Mouse (Mus musculus) forebrain, embryonic 14.5 days (tissue): ENCODE results near the gene Ier5. TPM values are rescaled to one million over a fixed set of nuclear protein-coding genes. Genes with fewer than 3 reads are reported as not detected.

Experiments used
- ATAC-seq: fragments of 200-750 bp; cut with Nextera tagmentation; 2 replicates; pipeline ENCODE4 v1.8.0; 2017; ENCODE audit warnings: mild to moderate bottlenecking, moderate library complexity
- DNase-seq: peaks from one replicate; pipeline ENCODE4 v3.0.0-alpha.2; 2015; ENCODE audit warnings: low spot score
- H3K27ac ChIP-seq: fragments of 300-500 bp; sonication (generic); 2 replicates; pipeline ENCODE4 v1.5.1; 2014; ENCODE audit warnings: low read depth, mild to moderate bottlenecking, control low read depth, low read length, moderate library complexity
- H3K27me3 ChIP-seq: fragments of 300-500 bp; sonication (generic); replicated peaks from 2 replicates; pipeline ENCODE4 v1.6.1; 2014; ENCODE audit warnings: low read length, control low read depth, mixed read lengths; ENCODE audit not compliant: control insufficient read depth, insufficient read depth
- H3K36me3 ChIP-seq: fragments of 300-500 bp; sonication (generic); 2 replicates; pipeline ENCODE4 v1.6.1; 2014; ENCODE audit warnings: low read length, control low read depth; ENCODE audit not compliant: control insufficient read depth, insufficient read depth
- H3K4me1 ChIP-seq: fragments of 300-500 bp; sonication (generic); 2 replicates; pipeline ENCODE4 v1.6.1; 2014; ENCODE audit warnings: antibody characterized with exemption, low read length, control low read depth; ENCODE audit not compliant: control insufficient read depth, insufficient read depth
- H3K4me2 ChIP-seq: fragments of 300-500 bp; sonication (generic); 2 replicates; pipeline ENCODE4 v1.6.1; 2014; ENCODE audit warnings: mild to moderate bottlenecking, control low read depth, low read length
- H3K4me3 ChIP-seq: fragments of 300-500 bp; sonication (generic); 2 replicates; pipeline ENCODE4 v1.5.1; 2014; ENCODE audit warnings: low read depth, low read length, control low read depth
- H3K9ac ChIP-seq: fragments of 300-500 bp; sonication (generic); 2 replicates; pipeline ENCODE4 v1.6.1; 2014; ENCODE audit warnings: mild to moderate bottlenecking, low read length, control low read depth, moderate library complexity
- H3K9me3 ChIP-seq: fragments of 300-500 bp; sonication (generic); replicated peaks from 2 replicates; pipeline ENCODE4 v1.6.1; 2016; ENCODE audit warnings: low read length, control low read depth, mixed read lengths; ENCODE audit not compliant: control insufficient read depth
- WGBS: fragments of 180-500 bp; shearing (Covaris S2); extraction: QIAGEN DNeasy Blood & Tissue Kit; methylation state at CpG from one replicate; pipeline ENCODE4 v1.1.7; 2014; 5-methylcytosine and 5-hydroxymethylcytosine counted together
- polyA plus RNA-seq: library from polyadenylated mRNA; unstranded; fragments of >200 nt; fragmentation: Nextera tagmentation; extraction: Ambion mirVana; gene quantifications from 2 replicates; pipeline ENCODE4 v1.2.1, GENCODE M21; 2014

The Ier5 gene
- polyA plus RNA-seq, 1 experiment from 2014 or later: 24.6 TPM

- WGBS: 79% methylated on average over 6 of the region's 6 CpGs
- Histone ChIP-seq H3K4me2 (no peak overlapping the region), H3K9me3 (no peaks in the 10 kb centered on the region), H3K27me3 (no peaks in the 10 kb centered on the region), H3K9ac (no peak overlapping the region; the same call in 1 of the 2 replicates), H3K27ac (no peak overlapping the region), H3K36me3 (no peaks in the 10 kb centered on the region), H3K4me3 (no peak overlapping the region), H3K4me1 (peaks cover 14% of the 10 kb centered on the region)
- ATAC-seq (no peak), DNase-seq (no peak)
Observed at GRCm38 (mm10) chr1:155058099-155059012, 41.1 kb downstream of the Ier5 start.

GRCm38 (mm10) chr1:155056166-155056565 lies 43.3 kb downstream of the Ier5 start:
- ATAC-seq: no peak

GRCm38 (mm10) chr1:155055041-155055440 lies 44.4 kb downstream of the Ier5 start:
- Histone ChIP-seq H3K9ac (no peak overlapping the region), H3K4me2 (no peak overlapping the region), H3K36me3 (no peaks in the 10 kb centered on the region), H3K4me3 (no peak overlapping the region), H3K27ac (no peak overlapping the region), H3K4me1 (peaks cover 22% of the 10 kb centered on the region), H3K27me3 (no peaks in the 10 kb centered on the region), H3K9me3 (no peaks in the 10 kb centered on the region)
- WGBS: 27% methylated on average over 3 of the region's 3 CpGs
- DNase-seq (no peak), ATAC-seq (no peak)

More at GRCm38 (mm10) chr1:155056166-155056565, 43.3 kb downstream of the Ier5 start:
- Histone ChIP-seq H3K4me3 (no peak overlapping the region), H3K9me3 (no peaks in the 10 kb centered on the region), H3K27me3 (no peaks in the 10 kb centered on the region), H3K27ac (no peak overlapping the region), H3K36me3 (no peaks in the 10 kb centered on the region), H3K4me1 (peaks cover 25% of the 10 kb centered on the region), H3K4me2 (no peak overlapping the region), H3K9ac (no peak overlapping the region)
- 96% methylated on average over 1 of the region's 1 CpGs for WGBS
- no peak for DNase-seq

- H3K9me3 ChIP-seq: no peaks in the 10 kb centered on the region
- H3K4me2 ChIP-seq: no peak overlapping the region
- no peak overlapping the region for H3K4me3 ChIP-seq
- peaks cover 23% of the 10 kb centered on the region for H3K4me1 ChIP-seq
- WGBS: 32% methylated on average over 6 of the region's 6 CpGs
- ATAC-seq (no peak), DNase-seq (no peak)
- no peaks in the 10 kb centered on the region for H3K27me3 ChIP-seq
- no peaks in the 10 kb centered on the region for H3K36me3 ChIP-seq
- H3K9ac ChIP-seq: no peak overlapping the region
- H3K27ac ChIP-seq: no peak overlapping the region
Observed at GRCm38 (mm10) chr1:155054366-155054965, 45.0 kb downstream of the Ier5 start.

GRCm38 (mm10) chr1:155053296-155053695 lies 46.1 kb downstream of the Ier5 start:
- ATAC-seq: no peak
- H3K9me3 ChIP-seq: no peaks in the 10 kb centered on the region
- no peak overlapping the region for H3K9ac ChIP-seq
- DNase-seq: no peak
- H3K4me2 ChIP-seq: no peak overlapping the region
- WGBS: 82% methylated on average over 1 of the region's 1 CpGs
- H3K4me1 ChIP-seq: peaks cover 26% of the 10 kb centered on the region
- H3K27me3 ChIP-seq: no peaks in the 10 kb centered on the region
- H3K27ac ChIP-seq: 0 out of 2 replicates have a peak overlapping the region, but pooled peaks have one; percentile 58
- no peaks in the 10 kb centered on the region for H3K36me3 ChIP-seq
- no peak overlapping the region for H3K4me3 ChIP-seq

GRCm38 (mm10) chr1:155052761-155053166 lies 46.7 kb downstream of the Ier5 start:
- 7% methylated on average over 9 of the region's 9 CpGs for WGBS
- peak overlapping the region; percentile 25; the same call in 1 of the 2 replicates for H3K9ac ChIP-seq
- no peaks in the 10 kb centered on the region for H3K27me3 ChIP-seq
- no peak overlapping the region for H3K4me2 ChIP-seq
- H3K9me3 ChIP-seq: no peaks in the 10 kb centered on the region
- ATAC-seq (0 out of 2 replicates have a peak, but pooled peaks have one; percentile 27), DNase-seq (no peak)
- no peak overlapping the region for H3K4me3 ChIP-seq
- no peaks in the 10 kb centered on the region for H3K36me3 ChIP-seq
- H3K4me1 ChIP-seq: peaks cover 26% of the 10 kb centered on the region
- peak overlapping the region; percentile 58 for H3K27ac ChIP-seq

GRCm38 (mm10) chr1:155052131-155052760 lies 47.2 kb downstream of the Ier5 start:
- Histone ChIP-seq H3K27ac (peak overlapping the region; percentile 58; the same call in 1 of the 2 replicates), H3K4me2 (no peak overlapping the region), H3K4me1 (peaks cover 26% of the 10 kb centered on the region), H3K36me3 (no peaks in the 10 kb centered on the region), H3K4me3 (no peak overlapping the region), H3K9ac (peak overlapping the region; percentile 32; the same call in 1 of the 2 replicates), H3K9me3 (no peaks in the 10 kb centered on the region), H3K27me3 (no peaks in the 10 kb centered on the region)
- DNase-seq (peak; percentile 60), ATAC-seq (0 out of 2 replicates have a peak, but pooled peaks have one; percentile 6)
- 5% methylated on average over 4 of the region's 4 CpGs for WGBS

- H3K9me3 ChIP-seq: no peaks in the 10 kb centered on the region
- no peak overlapping the region for H3K4me3 ChIP-seq
- H3K36me3 ChIP-seq: no peaks in the 10 kb centered on the region
- H3K9ac ChIP-seq: peak overlapping the region; percentile 32; the same call in 1 of the 2 replicates
- peak overlapping the region; percentile 58; the same call in 1 of the 2 replicates for H3K27ac ChIP-seq
- 41% methylated on average over 10 of the region's 10 CpGs for WGBS
- no peaks in the 10 kb centered on the region for H3K27me3 ChIP-seq
- DNase-seq (no peak), ATAC-seq (no peak)
- peaks cover 26% of the 10 kb centered on the region for H3K4me1 ChIP-seq
- H3K4me2 ChIP-seq: no peak overlapping the region
Observed at GRCm38 (mm10) chr1:155051701-155052127, 47.7 kb downstream of the Ier5 start.
